Mouse (Mus musculus): ENCODE measurements around the gene Vamp8. TPM values are rescaled to one million over a fixed set of nuclear protein-coding genes. Genes with fewer than 3 reads are reported as not detected.

The Vamp8 gene
- polyA plus RNA-seq, 1 experiment = 108 TPM

DNA sequence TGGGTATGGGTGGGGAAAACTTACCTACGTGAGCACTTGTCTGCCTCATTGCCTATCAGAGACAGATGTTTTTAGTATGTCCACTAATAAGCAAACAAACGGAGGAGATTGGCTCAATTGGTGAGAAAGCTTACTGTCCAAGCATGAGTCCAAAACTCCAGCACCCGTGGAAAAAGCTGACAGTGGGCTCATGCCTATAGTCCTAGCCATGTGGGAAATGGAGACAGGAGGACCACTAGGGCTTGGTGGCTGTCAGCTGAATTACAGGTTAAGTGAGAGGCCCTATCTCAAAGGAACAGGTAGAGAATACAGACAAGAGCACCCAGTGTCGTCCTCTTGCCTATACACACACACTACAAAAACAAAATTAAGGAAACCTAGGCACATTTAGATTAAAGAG, 44.2 kb downstream of the Vamp8 start:
- TF ChIP-seq POLR2A (IDR thresholded peaks at IDR 0.05; ENCODE audit: low read depth, low read length) = no peak
- no peak for TF ChIP-seq CTCF (IDR thresholded peaks at IDR 0.05; ENCODE audit: borderline replicate concordance, insufficient read depth, low read length)
- no peak overlapping the region for H3K4me3 ChIP-seq (ENCODE audit: insufficient read depth, low read length)
- H3K27ac ChIP-seq (ENCODE audit: insufficient read depth, low read length) = no peak overlapping the region

GRCm38 (mm10) chr6:72345633-72346032, 44.9 kb downstream of the Vamp8 start:
- H3K4me3 ChIP-seq (ENCODE audit: insufficient read depth, low read length) = no peak overlapping the region
- peak overlapping the region; percentile 79; the same call in 1 of the 2 replicates for H3K27ac ChIP-seq (ENCODE audit: insufficient read depth, low read length)
- no peak; the same call in 1 of the 2 replicates for TF ChIP-seq POLR2A (IDR thresholded peaks at IDR 0.05; ENCODE audit: low read depth, low read length)
- TF ChIP-seq CTCF (IDR thresholded peaks at IDR 0.05; ENCODE audit: borderline replicate concordance, insufficient read depth, low read length) = no peak

More for the DNA sequence above, 44.2 kb downstream of the Vamp8 start:
- peaks cover 6% of the 10 kb centered on the region for H3K4me1 ChIP-seq (ENCODE audit: control insufficient read depth, insufficient read depth, low read length)

DNA sequence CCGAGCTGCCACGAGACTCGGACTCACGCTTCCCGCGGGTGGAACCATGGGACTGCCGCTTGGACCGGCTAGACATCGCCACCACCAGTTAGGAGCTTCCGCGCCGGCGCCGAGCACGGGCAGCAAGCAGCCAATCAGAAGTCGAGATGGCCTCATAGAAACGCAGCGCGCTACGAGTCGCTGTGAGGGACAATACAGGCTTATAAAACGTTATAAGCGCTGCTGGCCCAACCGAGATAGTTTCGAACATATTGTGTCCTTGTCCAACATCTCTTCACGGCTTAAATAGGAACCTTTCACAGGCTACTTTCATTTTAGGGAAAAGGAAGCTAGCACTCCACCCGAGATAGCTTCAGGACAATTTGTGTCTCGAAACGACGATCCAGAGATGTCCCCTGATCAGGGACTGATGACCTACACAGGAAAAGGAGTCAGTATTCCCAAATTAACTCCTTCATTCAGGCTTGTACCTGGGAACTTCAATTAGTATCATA, 45.4 kb downstream of the Vamp8 start, which contains the start of gene Usp39:
Gene Usp39 (minus strand): TSS at position 111 of the 494 bp plus-strand sequence.
- H3K27ac ChIP-seq (ENCODE audit: insufficient read depth, low read length) = peak within 1 kb of the TSS; percentile 79
- peak within 1 kb of the TSS; percentile 93 for H3K4me3 ChIP-seq (ENCODE audit: insufficient read depth, low read length)
- peaks cover 6% of the 10 kb centered on the region for H3K4me1 ChIP-seq (ENCODE audit: control insufficient read depth, insufficient read depth, low read length)
- TF ChIP-seq POLR2A (IDR thresholded peaks at IDR 0.05; ENCODE audit: low read depth, low read length) = peak; percentile 92
- no peak for TF ChIP-seq CTCF (IDR thresholded peaks at IDR 0.05; ENCODE audit: borderline replicate concordance, insufficient read depth, low read length)

More at GRCm38 (mm10) chr6:72345633-72346032, 44.9 kb downstream of the Vamp8 start:
- H3K4me1 ChIP-seq (ENCODE audit: control insufficient read depth, insufficient read depth, low read length) = peaks cover 6% of the 10 kb centered on the region

DNA sequence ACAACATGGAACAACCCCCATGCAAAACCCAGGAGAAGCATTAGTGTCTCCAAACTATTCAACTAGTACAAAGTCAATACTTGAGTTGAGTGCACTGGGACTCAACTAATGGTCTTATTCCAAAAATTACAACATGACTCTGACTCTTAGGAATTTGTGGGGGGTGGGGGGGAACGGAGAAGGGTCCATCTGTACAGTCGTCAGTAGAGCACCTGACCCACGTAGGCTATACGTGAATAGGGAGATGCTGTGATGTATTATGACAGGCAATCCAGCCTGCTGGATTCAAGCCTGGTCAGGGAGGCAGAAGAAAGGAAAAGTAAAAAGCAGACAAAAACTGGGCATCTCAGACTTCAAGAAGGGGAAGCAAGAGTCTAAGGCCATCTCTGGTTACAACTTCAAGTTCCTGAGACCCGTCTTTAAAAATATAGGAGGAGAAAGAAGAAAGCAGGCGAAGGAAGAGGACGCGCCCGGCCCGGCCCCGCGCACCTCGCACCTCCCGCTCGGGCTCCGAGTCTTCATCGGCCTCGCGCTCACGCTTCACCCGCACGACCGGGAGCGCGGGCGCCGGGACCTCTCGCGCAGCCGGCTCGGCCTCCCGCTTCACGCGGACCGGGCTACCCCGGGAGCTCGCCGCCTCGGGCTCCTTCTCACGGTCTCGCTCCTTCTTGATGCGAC, 46.0 kb downstream of the Vamp8 start:
- H3K27ac ChIP-seq (ENCODE audit: insufficient read depth, low read length) = peak overlapping the region; percentile 36
- peaks cover 6% of the 10 kb centered on the region for H3K4me1 ChIP-seq (ENCODE audit: control insufficient read depth, insufficient read depth, low read length)
- TF ChIP-seq POLR2A (IDR thresholded peaks at IDR 0.05; ENCODE audit: low read depth, low read length) = no peak
- TF ChIP-seq CTCF (IDR thresholded peaks at IDR 0.05; ENCODE audit: borderline replicate concordance, insufficient read depth, low read length) = no peak
- peak overlapping the region; percentile 93 for H3K4me3 ChIP-seq (ENCODE audit: insufficient read depth, low read length)

DNA sequence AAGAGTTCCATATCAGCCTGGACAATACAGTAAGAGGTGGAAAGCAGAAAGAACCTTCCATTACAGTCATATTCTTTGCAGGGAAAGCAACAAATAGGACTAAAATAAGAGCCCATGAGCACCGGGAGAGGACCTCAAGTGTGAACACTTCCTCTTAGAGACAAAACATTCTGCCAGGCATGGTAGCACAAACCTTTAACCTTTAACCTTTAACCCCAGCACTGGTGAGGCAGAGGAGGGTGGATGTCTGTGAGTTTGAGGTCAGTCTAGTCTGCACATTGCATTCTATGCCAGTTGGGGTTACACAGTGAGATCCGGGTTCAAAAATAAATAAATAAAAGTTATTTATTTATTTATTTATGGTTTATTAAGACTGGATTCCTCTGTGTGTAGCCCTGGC, 50.0 kb downstream of the Vamp8 start:
- H3K27ac ChIP-seq (ENCODE audit: insufficient read depth, low read length) = no peak overlapping the region
- no peak for TF ChIP-seq CTCF (IDR thresholded peaks at IDR 0.05; ENCODE audit: borderline replicate concordance, insufficient read depth, low read length)
- TF ChIP-seq POLR2A (IDR thresholded peaks at IDR 0.05; ENCODE audit: low read depth, low read length) = no peak

More for the DNA sequence above, 50.0 kb downstream of the Vamp8 start:
- H3K4me3 ChIP-seq (ENCODE audit: insufficient read depth, low read length) = no peak overlapping the region
- H3K4me1 ChIP-seq (ENCODE audit: control insufficient read depth, insufficient read depth, low read length) = peaks cover 2% of the 10 kb centered on the region; the same call in 1 of the 2 replicates

Other genes with a start within 250 kb of the Vamp8 start
- gene Atoh8, start 155.1 kb downstream of the Vamp8 start, polyA plus RNA-seq (2011; ENCODE audit: insufficient read length, low read depth, missing spikeins) = 14.0 and 16.2 TPM in 2 replicates
- gene Sftpb, start 86.1 kb downstream of the Vamp8 start, polyA plus RNA-seq (2011; ENCODE audit: insufficient read length, low read depth, missing spikeins) = not detected in 2 replicates
- 73.5 and 75.2 TPM in 2 replicates for gene Usp39, start 45.5 kb downstream of the Vamp8 start, polyA plus RNA-seq (2011; ENCODE audit: insufficient read length, low read depth, missing spikeins)
- 11.3 and 14.5 TPM in 2 replicates for gene 0610030E20Rik, start 43.4 kb downstream of the Vamp8 start, polyA plus RNA-seq (2011; ENCODE audit: insufficient read length, low read depth, missing spikeins)
- gene Tmem150a, start 35.3 kb downstream of the Vamp8 start, polyA plus RNA-seq (2011; ENCODE audit: insufficient read length, low read depth, missing spikeins) = 35.5 and 47.6 TPM in 2 replicates
- 80.0 and 99.9 TPM in 2 replicates for gene Rnf181, start 23.7 kb downstream of the Vamp8 start, polyA plus RNA-seq (2011; ENCODE audit: insufficient read length, low read depth, missing spikeins)
- 20.1 and 23.5 TPM in 2 replicates for gene Vamp5, start 10.2 kb downstream of the Vamp8 start, polyA plus RNA-seq (2011; ENCODE audit: insufficient read length, low read depth, missing spikeins)
- gene Ggcx, start 23.6 kb upstream of the Vamp8 start, polyA plus RNA-seq (2011; ENCODE audit: insufficient read length, low read depth, missing spikeins) = 60.6 and 67.0 TPM in 2 replicates
- 215 and 258 TPM in 2 replicates for gene Mat2a, start 48.9 kb upstream of the Vamp8 start, polyA plus RNA-seq (2011; ENCODE audit: insufficient read length, low read depth, missing spikeins)
- 1.8 and 1.9 TPM in 2 replicates for gene Sh2d6, start 131.0 kb upstream of the Vamp8 start, polyA plus RNA-seq (2011; ENCODE audit: insufficient read length, low read depth, missing spikeins)
- gene Capg, start 153.7 kb upstream of the Vamp8 start, polyA plus RNA-seq (2011; ENCODE audit: insufficient read length, low read depth, missing spikeins) = 95.7 and 182 TPM in 2 replicates
- 8.1 and 8.8 TPM in 2 replicates for gene Elmod3, start 207.7 kb upstream of the Vamp8 start, polyA plus RNA-seq (2011; ENCODE audit: insufficient read length, low read depth, missing spikeins)
- gene Retsat, start 207.8 kb upstream of the Vamp8 start, polyA plus RNA-seq (2011; ENCODE audit: insufficient read length, low read depth, missing spikeins) = 11.0 and 12.3 TPM in 2 replicates
- 50.0 and 52.7 TPM in 2 replicates for gene Tgoln1, start 226.3 kb upstream of the Vamp8 start, polyA plus RNA-seq (2011; ENCODE audit: insufficient read length, low read depth, missing spikeins)